Mouse (Mus musculus): Measurements from ENCODE around the gene Tm4sf4.

DNA sequence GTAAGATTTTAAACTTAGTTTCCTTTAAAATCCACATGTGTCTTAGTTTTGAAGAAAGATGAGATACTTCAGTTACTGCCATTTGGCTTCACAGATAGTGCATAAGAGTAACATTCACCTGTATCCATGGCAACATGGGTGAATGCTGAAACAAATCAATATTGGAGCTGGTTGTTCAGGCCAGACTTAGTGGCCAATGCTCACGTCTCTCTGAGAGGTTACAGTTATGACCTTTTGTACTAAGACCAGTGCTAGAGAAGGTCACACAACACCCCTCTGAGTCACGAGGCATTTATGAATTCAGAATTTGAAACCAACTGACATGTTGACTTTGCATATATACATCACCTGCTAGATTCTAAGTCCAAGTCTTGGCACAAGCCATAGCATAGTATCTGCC lies 4.9 kb upstream of the Tm4sf4 start:
- TF ChIP-seq CTCF (IDR thresholded peaks at IDR 0.05; ENCODE audit: low read depth) (no peak), EP300 (IDR thresholded peaks at IDR 0.05; ENCODE audit: low read depth) (no peak)
